Mouse (Mus musculus) MEL (cell line): Measurements from ENCODE around the gene Tmem19. TPM values are rescaled to one million over a fixed set of nuclear protein-coding genes. Genes with fewer than 3 reads are reported as not detected.

ENCODE experiments used
- DNase-seq: peaks from one replicate; pipeline ENCODE4 v3.0.0; 2011; ENCODE audit warnings: low read depth, low spot score
- H3K27ac ChIP-seq: 2 replicates; pipeline ENCODE4 v1.5.1; 2012; ENCODE audit warnings: low read depth, mild to moderate bottlenecking, control low read depth, low read length, moderate library complexity; ENCODE audit not compliant: control insufficient read depth
- H3K27me3 ChIP-seq, 2 experiments: fragments of 150-350 bp in 1 of 2; sonication (generic) in 1 of 2; 2 replicates each; pipeline ENCODE4 v1.6.1; 2012; ENCODE audit warnings: low read length in 2 of 2, mild to moderate bottlenecking in 2 of 2, improper control_type of control experiment in 1 of 2, moderate library complexity in 1 of 2; ENCODE audit not compliant: insufficient read depth in 2 of 2, control insufficient read depth in 1 of 2
- H3K36me3 ChIP-seq, 2 experiments: 2 replicates each; pipeline ENCODE4 v1.6.1; 2012 to 2014; ENCODE audit warnings: low read length in 2 of 2, improper control_type of control experiment in 1 of 2, inconsistent platforms in 1 of 2, mild to moderate bottlenecking in 1 of 2; ENCODE audit not compliant: insufficient read depth in 2 of 2, control insufficient read depth in 1 of 2
- H3K4me1 ChIP-seq, 2 experiments: fragments of 150-350 bp in 1 of 2; sonication (generic) in 1 of 2; 2 replicates each; pipeline ENCODE4 v1.6.1; 2012; ENCODE audit warnings: low read length in 2 of 2, improper control_type of control experiment in 1 of 2, mild to moderate bottlenecking in 1 of 2; ENCODE audit not compliant: insufficient read depth in 2 of 2, control insufficient read depth in 1 of 2
- H3K4me3 ChIP-seq, 2 experiments: fragments of 150-350 bp in 1 of 2; sonication (generic) in 1 of 2; 2 replicates each; pipeline ENCODE4 v1.5.1; 2012; ENCODE audit warnings: low read depth in 2 of 2, low read length in 2 of 2, mild to moderate bottlenecking in 2 of 2, moderate library complexity in 2 of 2, control low read depth in 1 of 2, improper control_type of control experiment in 1 of 2; ENCODE audit not compliant: control insufficient read depth in 1 of 2, insufficient read depth in 1 of 2
- H3K79me2 ChIP-seq: 2 replicates; pipeline ENCODE4 v1.6.1; 2012; ENCODE audit warnings: mild to moderate bottlenecking, low read length, moderate library complexity; ENCODE audit not compliant: control insufficient read depth, poor library complexity, insufficient read depth
- H3K9ac ChIP-seq: 2 replicates; pipeline ENCODE4 v1.6.1; 2012; ENCODE audit warnings: low read depth, mild to moderate bottlenecking, control low read depth, low read length, moderate library complexity; ENCODE audit not compliant: control insufficient read depth, poor library complexity, severe bottlenecking
- H3K9me3 ChIP-seq: fragments of 150-350 bp; sonication (generic); replicated peaks from 2 replicates; pipeline ENCODE4 v1.6.1; 2012; ENCODE audit warnings: mild to moderate bottlenecking, low read length, improper control_type of control experiment, moderate library complexity; ENCODE audit not compliant: insufficient read depth
- CHD2 ChIP-seq: IDR thresholded peaks from 2 replicates; pipeline ENCODE4 v1.6.1; 2011; ENCODE audit warnings: low read length, improper control_type of control experiment
- CTCF ChIP-seq, 3 experiments: IDR thresholded peaks in 2 of 3; conservative IDR thresholded peaks in 1 of 3; 2 replicates each; pipeline ENCODE4 v1.5.1; 2011 to 2012; ENCODE audit warnings: low read length in 3 of 3, low read depth in 2 of 3, mild to moderate bottlenecking in 2 of 3, improper control_type of control experiment in 1 of 3, inconsistent platforms in 1 of 3, mixed read lengths in 1 of 3, moderate library complexity in 1 of 3; ENCODE audit not compliant: control insufficient read depth in 1 of 3, insufficient read depth in 1 of 3, poor library complexity in 1 of 3, severe bottlenecking in 1 of 3
- EP300 ChIP-seq, 2 experiments: IDR thresholded peaks; 2 replicates each; pipeline ENCODE4 v1.6.1; 2011; ENCODE audit warnings: improper control_type of control experiment in 2 of 2, low read length in 2 of 2, low read depth in 1 of 2, mild to moderate bottlenecking in 1 of 2
- ETS1 ChIP-seq: IDR thresholded peaks from 2 replicates; pipeline ENCODE4 v1.6.1; 2012; ENCODE audit warnings: low read depth, mild to moderate bottlenecking, inconsistent platforms, low read length, improper control_type of control experiment, moderate library complexity
- KAT2A ChIP-seq: conservative IDR thresholded peaks from 2 replicates; pipeline ENCODE4 v1.6.1; 2012; ENCODE audit warnings: low read depth, low read length, improper control_type of control experiment, inconsistent platforms
- MAFK ChIP-seq: IDR thresholded peaks from 2 replicates; pipeline ENCODE4 v1.6.1; 2011; ENCODE audit warnings: low read depth, mild to moderate bottlenecking, low read length, improper control_type of control experiment, borderline replicate concordance
- MAX ChIP-seq: IDR thresholded peaks from 2 replicates; pipeline ENCODE4 v1.6.1; 2011; ENCODE audit warnings: low read length, improper control_type of control experiment
- MYC ChIP-seq: IDR thresholded peaks from 2 replicates; pipeline ENCODE4 v1.6.1; 2011; ENCODE audit warnings: low read depth, mild to moderate bottlenecking, low read length, improper control_type of control experiment, moderate library complexity
- NRF1 ChIP-seq: IDR thresholded peaks from 2 replicates; pipeline ENCODE4 v1.6.1; 2014; ENCODE audit warnings: low read depth, mild to moderate bottlenecking, inconsistent platforms, low read length, improper control_type of control experiment, moderate library complexity; ENCODE audit not compliant: poor library complexity, insufficient read depth, severe bottlenecking
- RCOR1 ChIP-seq: IDR thresholded peaks from 2 replicates; pipeline ENCODE4 v1.6.1; 2012; ENCODE audit warnings: low read depth, mild to moderate bottlenecking, inconsistent platforms, low read length, improper control_type of control experiment
- SIN3A ChIP-seq: IDR thresholded peaks from 2 replicates; pipeline ENCODE4 v1.6.1; 2012; ENCODE audit warnings: low read length, improper control_type of control experiment, inconsistent platforms
- TBP ChIP-seq: IDR thresholded peaks from 2 replicates; pipeline ENCODE4 v1.8.0; 2011; ENCODE audit warnings: low read depth, low read length, improper control_type of control experiment
- UBTF ChIP-seq: IDR thresholded peaks from 2 replicates; pipeline ENCODE4 v1.6.1; 2012; ENCODE audit warnings: low read depth, mild to moderate bottlenecking, inconsistent platforms, low read length, improper control_type of control experiment, moderate library complexity, borderline replicate concordance; ENCODE audit not compliant: insufficient read depth
- polyA plus RNA-seq, 2 experiments: library from polyadenylated mRNA; stranded (reverse) in 1 of 2; unstranded in 1 of 2; fragments of >175 nt in 1 of 2; fragments of >200 nt in 1 of 2; gene quantifications; 2 replicates each; pipeline versions ENCODE4 v1.2.1 to v1.2.4; 2012; ENCODE audit warnings: low replicate concordance in 2 of 2, low read depth in 1 of 2; ENCODE audit not compliant: insufficient read length in 2 of 2, insufficient read depth in 1 of 2, missing spikeins in 1 of 2
- total RNA-seq: library from RNA; depleted of rRNA; stranded (reverse); fragments of 300-350 nt; gene quantifications from 2 replicates; pipeline ENCODE4 v1.2.3, GENCODE M21; 2012

The Tmem19 gene
- total and polyA plus RNA-seq, 3 experiments: 10.7 to 16.6 TPM; not detected in 1

DNA sequence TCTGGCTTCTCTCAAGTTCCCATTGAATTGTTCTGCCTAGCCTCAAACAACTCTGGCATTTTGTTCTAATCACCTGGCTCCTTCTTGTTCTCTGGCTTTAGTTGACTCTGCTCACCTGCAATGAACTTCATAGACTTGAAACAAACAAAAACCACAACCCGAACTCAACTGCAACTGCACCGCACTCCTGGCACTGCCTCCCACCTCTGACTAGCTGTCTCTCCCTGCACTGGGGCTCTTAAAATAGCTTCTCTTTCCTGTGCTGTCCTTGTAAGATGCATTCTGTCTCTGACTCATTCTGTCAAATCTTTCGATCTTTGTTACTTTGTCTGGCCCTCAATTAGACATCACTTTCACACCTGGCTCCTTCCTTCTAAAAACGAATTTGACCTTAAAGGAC lies 850 bp upstream of the Tmem19 start:
- TF ChIP-seq RCOR1 (no peak), KAT2A (no peak), MAX (no peak), SIN3A (no peak), TBP (no peak), ETS1 (no peak), UBTF (no peak)
- H3K36me3 ChIP-seq: peaks cover 0 to 8% of the 10 kb centered on the region in 2 experiments; a peak in 2 of 4 replicates
- no peaks in the 10 kb centered on the region for H3K27me3 ChIP-seq
- H3K27ac ChIP-seq: peak overlapping the region; percentile 98; the same call in 1 of the 2 replicates
- H3K4me3 ChIP-seq: peak overlapping the region; percentile 80 to 89
- peaks cover 0 to 10% of the 10 kb centered on the region in 2 experiments; a peak in 1 of 4 replicates for H3K4me1 ChIP-seq
- H3K9me3 ChIP-seq: no peaks in the 10 kb centered on the region
- peak overlapping the region; percentile 88 for H3K9ac ChIP-seq
- DNase-seq: peak; percentile 57
- H3K79me2 ChIP-seq: no peaks in the 10 kb centered on the region

GRCm38 (mm10) chr10:115362623-115362964 lies 293 bp upstream of the Tmem19 start:
- Histone ChIP-seq H3K36me3 (peaks cover 0 to 8% of the 10 kb centered on the region in 2 experiments; a peak in 2 of 4 replicates), H3K9me3 (no peaks in the 10 kb centered on the region), H3K27ac (peak overlapping the region; percentile 98), H3K79me2 (no peaks in the 10 kb centered on the region), H3K4me3 (peak overlapping the region; percentile 80 to 89), H3K9ac (peak overlapping the region; percentile 88), H3K4me1 (peaks cover 0 to 10% of the 10 kb centered on the region in 2 experiments; a peak in 1 of 4 replicates), H3K27me3 (no peaks in the 10 kb centered on the region)
- DNase-seq: no peak
- TF ChIP-seq ETS1 (0 out of 2 replicates have a peak, but pooled peaks have one; percentile 36), MAFK (no peak), CHD2 (no peak), RCOR1 (no peak), KAT2A (peak; percentile 32; the same call in 1 of the 2 replicates), MYC (0 out of 2 replicates have a peak, but pooled peaks have one; percentile 58), EP300 (IDR thresholded peaks at IDR 0.05; ENCODE audit: low read depth in 1 of 2, low read length in 2 of 2) (0 out of 4 replicates have a peak, but pooled peaks of 1 of the 2 experiments have one; percentile 30)

DNA sequence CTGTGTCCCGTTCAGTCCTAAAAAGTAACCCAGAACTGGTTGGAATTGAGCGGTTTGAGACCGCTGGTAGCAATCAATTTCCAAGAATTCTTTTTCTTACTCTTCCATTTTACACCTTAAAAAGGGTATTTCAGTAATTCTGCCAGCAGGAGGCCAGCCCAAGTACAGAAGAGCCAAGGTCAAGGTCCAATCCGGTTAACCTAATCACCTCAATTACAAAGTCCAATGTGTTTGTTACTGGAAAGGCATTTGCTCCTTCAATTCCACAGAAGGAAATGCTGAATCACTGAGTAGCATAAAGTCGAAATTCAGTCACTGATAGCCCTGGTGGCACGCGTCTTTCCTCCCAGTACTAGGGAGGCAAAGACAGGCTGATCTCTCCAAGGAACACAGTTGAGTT lies 3.2 kb downstream of the Tmem19 start:
- peaks cover 0 to 10% of the 10 kb centered on the region in 2 experiments; a peak in 1 of 4 replicates for H3K4me1 ChIP-seq
- no peak overlapping the region for H3K4me3 ChIP-seq
- no peaks in the 10 kb centered on the region for H3K27me3 ChIP-seq
- TF ChIP-seq NRF1 (no peak), CTCF (IDR thresholded peaks at IDR 0.05 in 2 of 3, conservative IDR thresholded peaks at IDR 0.05 in 1 of 3; ENCODE audit: control insufficient read depth in 1 of 3, insufficient read depth in 1 of 3, low read depth in 2 of 3, low read length in 3 of 3, poor library complexity in 1 of 3, severe bottlenecking in 1 of 3) (peak in 1 of 3 experiments; percentile 13; a peak in 1 of 6 replicates)
- TF ChIP-seq, all 39 proteins: peak for 1
- peaks cover 0 to 8% of the 10 kb centered on the region in 2 experiments; a peak in 2 of 4 replicates for H3K36me3 ChIP-seq
- no peak overlapping the region for H3K27ac ChIP-seq
- H3K79me2 ChIP-seq: no peaks in the 10 kb centered on the region
- no peak for DNase-seq
- H3K9ac ChIP-seq: no peak overlapping the region
- no peaks in the 10 kb centered on the region for H3K9me3 ChIP-seq
